Mouse (Mus musculus) liver, embryonic 12.5 days (tissue): ENCODE measurements around the gene Nbeal2. TPM values are rescaled to one million over a fixed set of nuclear protein-coding genes. Genes with fewer than 3 reads are reported as not detected.
A peak's percentile ranks its signal among the peaks of the same experiment; 100 is the strongest.

Source experiments
- ATAC-seq: fragments of 200-750 bp; cut with Nextera tagmentation; 2 replicates; pipeline ENCODE4 v1.8.0; 2017; ENCODE audit warnings: moderate number of reproducible peaks, mild to moderate bottlenecking, moderate library complexity
- H3K27ac ChIP-seq: fragments of 300-500 bp; sonication (generic); 2 replicates; pipeline ENCODE4 v1.5.1; 2016; ENCODE audit warnings: mild to moderate bottlenecking
- H3K27me3 ChIP-seq: fragments of 300-500 bp; sonication (generic); replicated peaks from 2 replicates; pipeline ENCODE4 v1.6.1; 2016; ENCODE audit warnings: mild to moderate bottlenecking, moderate library complexity
- H3K36me3 ChIP-seq: fragments of 300-500 bp; sonication (generic); 2 replicates; pipeline ENCODE4 v1.6.1; 2016; ENCODE audit warnings: mild to moderate bottlenecking, moderate library complexity
- H3K4me1 ChIP-seq: fragments of 300-500 bp; sonication (generic); 2 replicates; pipeline ENCODE4 v1.6.1; 2016
- H3K4me2 ChIP-seq: fragments of 300-500 bp; sonication (generic); 2 replicates; pipeline ENCODE4 v1.6.1; 2016; ENCODE audit warnings: mild to moderate bottlenecking, moderate library complexity
- H3K4me3 ChIP-seq: fragments of 300-500 bp; sonication (generic); 2 replicates; pipeline ENCODE4 v1.5.1; 2016; ENCODE audit warnings: mild to moderate bottlenecking, moderate library complexity
- H3K9ac ChIP-seq: fragments of 300-500 bp; sonication (generic); 2 replicates; pipeline ENCODE4 v1.6.1; 2016; ENCODE audit warnings: mild to moderate bottlenecking, moderate library complexity
- H3K9me3 ChIP-seq: fragments of 300-500 bp; sonication (generic); replicated peaks from 2 replicates; pipeline ENCODE4 v1.6.1; 2016; ENCODE audit warnings: mild to moderate bottlenecking, moderate library complexity
- WGBS: fragments of 180-500 bp; shearing (Covaris S2); methylation state at CpG from one replicate; pipeline ENCODE4 v1.1.7; 2016; ENCODE audit not compliant: insufficient replicate concordance; 5-methylcytosine and 5-hydroxymethylcytosine counted together
- polyA plus RNA-seq: library from polyadenylated mRNA; unstranded; fragments of >200 nt; fragmentation: Nextera tagmentation; extraction: Ambion mirVana; gene quantifications from 2 replicates; pipeline ENCODE4 v1.2.1, GENCODE M21; 2016

Nbeal2 gene
- polyA plus RNA-seq, 1 experiment from 2014 or later: 4.7 TPM

DNA sequence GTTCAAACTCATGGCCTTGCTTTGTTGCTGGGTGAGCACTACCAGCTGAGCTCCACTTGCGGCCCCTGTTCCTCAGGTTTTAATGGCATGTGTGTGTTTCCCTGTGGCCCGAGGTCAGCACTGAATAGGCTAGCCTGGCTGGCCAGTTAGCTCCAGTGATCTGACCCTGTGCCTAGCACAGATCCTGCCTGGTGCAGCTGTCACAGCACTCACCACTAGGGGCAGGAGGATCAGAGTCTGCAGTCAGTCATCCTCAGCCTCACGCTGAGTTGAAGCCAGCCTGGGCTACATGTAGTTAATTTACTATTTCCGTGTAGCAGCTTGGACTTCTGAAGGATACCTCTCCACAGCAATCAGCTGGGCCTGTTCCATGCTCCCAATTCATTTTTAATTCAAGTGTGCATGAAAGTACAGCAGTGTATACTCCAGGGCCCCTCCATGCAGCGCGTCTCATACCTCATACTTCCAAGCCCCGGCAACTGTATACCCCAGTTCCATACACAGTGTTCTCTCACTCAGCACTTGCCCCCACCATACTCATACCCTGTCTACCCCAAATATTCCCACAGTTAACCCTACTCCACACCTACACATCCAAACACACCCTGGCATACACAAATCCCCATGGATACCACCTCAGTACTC, 18.6 kb upstream of the Nbeal2 start:
- 64% methylated on average over 7 of the region's 7 CpGs for WGBS
- no peak for ATAC-seq
- Histone ChIP-seq H3K36me3 (no peaks in the 10 kb centered on the region), H3K27me3 (peaks cover 31% of the 10 kb centered on the region), H3K4me3 (no peak overlapping the region), H3K4me1 (peaks cover 98% of the 10 kb centered on the region), H3K27ac (0 out of 2 replicates have a peak overlapping the region, but pooled peaks have one; percentile 8), H3K9ac (no peak overlapping the region), H3K4me2 (no peak overlapping the region), H3K9me3 (no peaks in the 10 kb centered on the region)

DNA sequence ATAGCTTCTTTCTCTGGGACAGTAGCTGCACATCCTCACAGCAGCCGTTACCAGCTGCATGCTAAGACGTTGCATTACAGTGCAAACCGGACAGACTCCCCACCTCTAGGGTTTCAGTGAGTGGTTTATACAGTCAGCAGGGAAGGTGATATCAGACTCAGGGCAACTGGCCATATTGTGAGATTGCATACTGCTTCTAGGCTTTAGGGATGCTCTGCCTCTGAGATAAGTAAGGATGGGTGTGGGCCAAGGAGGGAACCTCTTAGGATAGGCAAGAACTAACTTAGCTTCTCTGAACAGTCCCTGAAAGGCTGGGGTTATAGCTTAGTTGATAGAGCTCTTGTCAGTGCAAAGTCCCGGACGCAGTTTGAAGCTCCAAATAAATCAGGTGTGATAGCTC, 15.8 kb upstream of the Nbeal2 start:
- Histone ChIP-seq H3K9me3 (no peaks in the 10 kb centered on the region), H3K27me3 (peaks cover 38% of the 10 kb centered on the region), H3K4me2 (peak overlapping the region; percentile 83), H3K4me3 (no peak overlapping the region), H3K4me1 (peaks cover 98% of the 10 kb centered on the region), H3K9ac (no peak overlapping the region), H3K27ac (peak overlapping the region; percentile 46), H3K36me3 (no peaks in the 10 kb centered on the region)
- ATAC-seq: peak; percentile 30
- 48% methylated on average over 5 of the region's 5 CpGs for WGBS

DNA sequence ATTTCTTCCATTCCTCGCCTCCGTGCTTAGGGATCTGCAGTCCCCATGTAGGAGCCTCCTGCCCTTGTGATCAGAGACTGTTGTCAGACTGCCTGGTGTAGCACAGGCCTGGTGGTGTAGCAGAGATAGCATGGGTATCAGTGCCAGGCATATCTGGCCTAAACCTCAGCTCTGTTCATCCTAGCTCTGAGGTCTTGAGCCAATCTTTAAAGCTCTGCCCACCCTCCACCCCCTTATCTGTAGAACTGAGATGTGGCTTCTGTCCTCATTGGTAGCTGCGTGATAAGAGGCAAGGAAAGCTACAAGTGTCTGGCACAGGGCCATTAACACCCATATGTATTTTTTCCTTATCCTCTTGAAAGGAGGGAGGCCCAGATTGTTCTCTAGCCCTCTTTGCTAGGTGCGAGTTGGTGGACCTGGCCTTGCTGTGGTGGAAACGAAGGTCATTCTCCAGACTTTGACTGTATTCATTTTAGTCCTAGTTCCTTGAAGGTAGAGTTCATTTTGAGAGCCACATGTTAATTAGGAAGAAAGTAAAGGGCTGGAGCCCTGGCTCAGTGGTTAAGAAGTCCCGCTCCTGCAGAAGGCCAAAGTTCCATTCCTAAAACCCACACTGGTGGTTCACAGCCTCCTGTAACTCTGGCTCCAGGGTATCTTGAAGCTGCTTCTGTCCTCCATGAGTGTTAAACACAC, 14.8 kb upstream of the Nbeal2 start:
- Histone ChIP-seq H3K4me2 (peak overlapping the region; percentile 83), H3K4me3 (no peak overlapping the region), H3K9me3 (no peaks in the 10 kb centered on the region), H3K36me3 (no peaks in the 10 kb centered on the region), H3K27me3 (peaks cover 37% of the 10 kb centered on the region), H3K27ac (peak overlapping the region; percentile 37; the same call in 1 of the 2 replicates), H3K4me1 (peaks cover 100% of the 10 kb centered on the region), H3K9ac (no peak overlapping the region)
- 25% methylated on average over 6 of the region's 6 CpGs for WGBS
- peak; percentile 89 for ATAC-seq

DNA sequence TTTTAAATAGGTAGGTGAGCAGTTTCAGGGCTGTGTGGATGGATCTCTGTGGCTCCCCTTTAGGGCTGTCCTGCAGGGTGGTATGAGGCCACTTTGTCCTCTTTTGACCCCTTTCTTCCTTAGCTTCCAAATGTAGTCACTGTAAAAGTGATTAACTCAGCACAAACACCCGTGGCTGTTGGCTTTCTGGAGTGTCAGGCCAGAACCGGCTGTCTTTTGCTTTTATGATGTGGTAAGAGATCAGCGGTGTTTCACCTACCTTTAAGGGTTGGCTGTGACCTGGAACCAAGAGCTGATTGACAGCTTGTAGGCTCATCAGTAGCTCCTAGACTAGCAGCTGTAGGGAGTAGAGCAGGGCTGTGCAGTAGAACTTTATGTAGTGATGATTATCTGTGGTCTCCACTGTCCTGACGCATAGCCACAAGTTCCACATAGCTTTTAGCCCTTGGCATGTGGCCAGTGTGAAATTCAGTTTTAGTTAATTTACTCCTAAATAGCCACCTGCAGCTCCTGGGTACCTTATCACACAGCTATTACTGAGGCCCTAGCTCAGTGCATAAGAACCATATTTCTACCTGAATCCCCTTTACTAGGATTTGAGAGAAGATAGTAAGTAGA, 13.4 kb upstream of the Nbeal2 start:
- peak overlapping the region; percentile 37; the same call in 1 of the 2 replicates for H3K9ac ChIP-seq
- H3K9me3 ChIP-seq: no peaks in the 10 kb centered on the region
- no peaks in the 10 kb centered on the region for H3K36me3 ChIP-seq
- no peak overlapping the region for H3K4me3 ChIP-seq
- H3K4me1 ChIP-seq: peaks cover 98% of the 10 kb centered on the region
- H3K27me3 ChIP-seq: peaks cover 25% of the 10 kb centered on the region
- 20% methylated on average over 4 of the region's 4 CpGs for WGBS
- H3K27ac ChIP-seq: no peak overlapping the region
- peak overlapping the region; percentile 83 for H3K4me2 ChIP-seq
- ATAC-seq: no peak

DNA sequence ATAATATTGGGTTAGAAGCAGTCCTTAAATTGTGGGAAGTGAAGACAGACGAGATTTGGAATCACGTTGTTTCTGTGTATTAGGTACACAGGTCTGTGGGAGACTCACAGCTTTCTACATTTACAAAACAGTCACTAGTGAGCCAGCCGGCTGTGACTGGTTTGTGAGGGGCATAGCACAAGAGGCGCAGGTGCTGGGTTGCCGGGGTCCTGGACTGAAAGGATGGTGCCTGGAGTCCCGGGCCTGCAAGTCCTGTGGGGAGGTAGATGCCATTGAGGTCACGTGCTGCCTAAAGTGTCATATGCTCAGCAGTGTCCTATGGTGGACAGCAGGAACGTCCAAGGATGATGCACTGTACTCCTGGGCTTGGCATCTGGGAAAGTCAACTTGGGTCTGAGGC, 12.4 kb upstream of the Nbeal2 start:
- Histone ChIP-seq H3K9ac (peak overlapping the region; percentile 66), H3K4me3 (peak overlapping the region; percentile 45), H3K4me1 (peaks cover 98% of the 10 kb centered on the region), H3K9me3 (no peaks in the 10 kb centered on the region), H3K4me2 (peak overlapping the region; percentile 83), H3K27me3 (peaks cover 25% of the 10 kb centered on the region), H3K27ac (peak overlapping the region; percentile 91), H3K36me3 (no peaks in the 10 kb centered on the region)
- WGBS: 20% methylated on average over 8 of the region's 8 CpGs
- no peak for ATAC-seq

DNA sequence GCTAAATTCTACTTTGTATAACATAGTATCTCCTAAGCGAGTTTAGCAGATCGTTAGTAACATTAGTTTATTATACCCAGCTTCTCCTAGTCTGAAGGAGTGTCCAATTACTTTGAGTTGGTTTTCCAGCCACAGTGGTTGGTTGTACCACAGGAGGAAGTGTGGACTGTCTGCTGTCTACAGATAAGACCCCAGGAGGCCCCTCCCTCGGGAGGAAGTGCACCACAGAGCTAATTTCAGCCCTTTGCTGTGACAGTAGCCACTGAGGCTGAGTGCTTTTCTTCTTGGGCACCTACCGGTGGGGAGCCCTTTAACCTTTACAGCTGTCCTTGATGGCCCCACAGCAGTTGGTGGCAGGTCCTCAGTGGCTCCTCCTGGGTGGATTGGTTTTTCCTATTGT, 12.0 kb upstream of the Nbeal2 start:
- peak; percentile 85 for ATAC-seq
- H3K27ac ChIP-seq: peak overlapping the region; percentile 91
- H3K4me2 ChIP-seq: peak overlapping the region; percentile 83
- no peaks in the 10 kb centered on the region for H3K36me3 ChIP-seq
- H3K27me3 ChIP-seq: peaks cover 20% of the 10 kb centered on the region
- no peaks in the 10 kb centered on the region for H3K9me3 ChIP-seq
- WGBS: 1% methylated on average over 4 of the region's 4 CpGs
- H3K9ac ChIP-seq: peak overlapping the region; percentile 66
- peaks cover 98% of the 10 kb centered on the region for H3K4me1 ChIP-seq
- peak overlapping the region; percentile 45 for H3K4me3 ChIP-seq

DNA sequence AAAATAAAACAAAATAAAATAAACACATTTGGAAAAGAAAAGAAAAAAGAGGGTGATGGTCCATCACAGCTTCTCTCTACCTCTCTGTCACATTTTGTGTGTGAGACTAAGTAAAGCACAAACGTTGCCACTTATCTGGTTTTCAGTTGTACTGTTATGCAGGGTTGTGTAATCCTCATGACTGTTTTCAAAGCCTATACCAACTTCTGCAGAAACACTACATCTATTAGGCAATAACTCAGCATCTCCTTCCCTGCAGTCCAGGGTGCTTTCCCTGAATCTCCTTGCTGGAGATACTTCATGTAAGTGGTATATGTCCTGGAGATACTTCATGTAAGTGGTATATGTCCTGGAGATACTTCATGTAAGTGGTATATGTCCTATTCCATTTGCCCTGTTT, 8.9 kb upstream of the Nbeal2 start:
- H3K27ac ChIP-seq: no peak overlapping the region

DNA sequence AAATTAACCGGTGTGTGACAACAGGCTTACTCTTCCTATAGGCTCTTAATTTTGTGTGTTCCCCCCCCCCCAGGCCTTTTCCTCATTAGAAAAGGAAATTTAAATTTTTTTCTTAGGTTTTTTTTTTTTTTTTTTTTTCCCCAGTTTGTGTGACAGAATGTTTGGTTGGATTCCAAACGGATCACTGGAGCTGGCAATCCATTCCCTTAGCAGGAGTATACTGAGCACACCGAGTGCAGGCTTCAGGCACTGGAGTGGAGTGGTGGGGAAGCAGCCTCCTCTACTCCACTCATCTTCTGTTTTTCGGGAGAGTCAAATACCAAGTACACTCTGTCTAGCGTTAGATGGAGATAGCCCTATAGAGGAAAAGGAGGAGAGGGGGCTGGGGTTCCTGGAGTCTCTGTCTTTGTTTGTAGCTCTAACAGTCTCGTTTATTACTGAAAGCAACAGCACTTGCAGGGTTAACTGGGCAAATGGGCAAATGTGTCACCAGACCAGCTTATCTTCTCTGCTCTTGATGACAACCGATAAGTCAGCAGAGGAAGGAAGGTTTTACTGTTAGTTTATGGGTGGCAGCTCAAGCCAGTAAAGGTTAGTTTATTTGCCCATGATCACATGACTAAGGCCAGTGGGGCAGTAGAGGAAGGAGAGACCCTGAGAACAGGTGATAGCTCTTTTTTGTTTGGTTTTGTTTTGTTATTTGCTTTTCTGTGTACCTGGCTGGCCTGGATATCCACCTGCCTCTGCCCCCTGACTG, 7.1 kb upstream of the Nbeal2 start:
- ATAC-seq: no peak
- H3K9me3 ChIP-seq: no peaks in the 10 kb centered on the region
- no peak overlapping the region for H3K4me3 ChIP-seq
- H3K27me3 ChIP-seq: no peaks in the 10 kb centered on the region
- peak overlapping the region; percentile 66 for H3K27ac ChIP-seq
- peaks cover 88% of the 10 kb centered on the region for H3K4me1 ChIP-seq
- 0 out of 2 replicates have a peak overlapping the region, but pooled peaks have one; percentile 4 for H3K9ac ChIP-seq
- 33% methylated on average over 7 of the region's 7 CpGs for WGBS
- H3K36me3 ChIP-seq: peaks cover 19% of the 10 kb centered on the region
- H3K4me2 ChIP-seq: peak overlapping the region; percentile 28

More for the DNA sequence above, 8.9 kb upstream of the Nbeal2 start:
- WGBS: 19% methylated on average over 1 of the region's 1 CpGs
- H3K36me3 ChIP-seq: peaks cover 19% of the 10 kb centered on the region
- H3K4me2 ChIP-seq: no peak overlapping the region
- H3K4me3 ChIP-seq: no peak overlapping the region
- ATAC-seq: no peak
- H3K9ac ChIP-seq: no peak overlapping the region
- H3K4me1 ChIP-seq: peaks cover 97% of the 10 kb centered on the region
- peaks cover 9% of the 10 kb centered on the region; the same call in 1 of the 2 replicates for H3K27me3 ChIP-seq
- H3K9me3 ChIP-seq: no peaks in the 10 kb centered on the region

DNA sequence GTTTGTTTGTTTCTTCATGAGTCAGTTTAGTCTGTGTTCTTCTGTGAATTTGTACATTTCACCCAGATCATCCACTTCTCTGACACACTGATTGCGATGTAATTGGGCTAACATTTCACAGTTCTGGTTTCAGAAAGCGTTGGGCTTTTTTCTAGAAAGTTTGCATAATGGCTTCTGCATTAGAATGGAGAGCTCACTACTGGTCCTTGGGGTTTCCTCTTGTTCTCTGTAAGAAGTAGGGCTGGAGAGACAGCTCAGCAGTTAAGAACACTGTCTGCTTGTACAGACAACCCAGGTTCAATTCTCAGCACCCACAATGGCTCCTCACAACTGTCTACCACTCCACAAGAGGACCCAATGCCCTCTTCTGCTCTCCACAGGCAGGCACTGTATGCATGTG, 6.2 kb upstream of the Nbeal2 start:
- H3K4me2 ChIP-seq: no peak overlapping the region
- H3K36me3 ChIP-seq: peaks cover 19% of the 10 kb centered on the region
- no peak for ATAC-seq
- H3K27ac ChIP-seq: peak overlapping the region; percentile 66; the same call in 1 of the 2 replicates
- no peak overlapping the region for H3K4me3 ChIP-seq
- peaks cover 88% of the 10 kb centered on the region for H3K4me1 ChIP-seq
- no peaks in the 10 kb centered on the region for H3K27me3 ChIP-seq
- no peaks in the 10 kb centered on the region for H3K9me3 ChIP-seq
- WGBS: 85% methylated on average over 2 of the region's 2 CpGs
- H3K9ac ChIP-seq: no peak overlapping the region

DNA sequence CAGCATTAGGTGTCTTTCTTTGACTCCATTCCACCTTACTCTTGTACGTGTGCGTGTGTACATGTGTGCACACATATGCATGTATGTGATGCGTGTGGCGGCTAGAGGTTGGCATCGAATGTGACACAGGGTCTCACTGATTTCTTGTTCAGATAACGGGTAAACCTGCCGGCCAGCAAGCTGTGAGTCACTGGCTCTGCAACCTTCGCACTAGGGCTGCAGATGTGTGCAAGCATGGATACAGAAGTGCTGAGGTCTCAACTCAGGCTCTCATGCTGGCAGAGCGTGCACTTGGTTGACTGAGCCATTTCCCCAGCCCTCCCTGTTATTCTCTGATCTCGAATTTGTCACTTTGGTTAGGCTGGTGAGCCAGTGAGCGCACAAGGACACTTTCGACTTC, 5.6 kb upstream of the Nbeal2 start:
- ATAC-seq: no peak
- H3K9ac ChIP-seq: no peak overlapping the region
- no peak overlapping the region for H3K4me2 ChIP-seq
- H3K4me3 ChIP-seq: no peak overlapping the region
- no peaks in the 10 kb centered on the region for H3K27me3 ChIP-seq
- H3K4me1 ChIP-seq: peaks cover 88% of the 10 kb centered on the region
- H3K9me3 ChIP-seq: no peaks in the 10 kb centered on the region
- H3K36me3 ChIP-seq: peaks cover 19% of the 10 kb centered on the region
- 73% methylated on average over 12 of the region's 12 CpGs for WGBS
- H3K27ac ChIP-seq: 0 out of 2 replicates have a peak overlapping the region, but pooled peaks have one; percentile 17

DNA sequence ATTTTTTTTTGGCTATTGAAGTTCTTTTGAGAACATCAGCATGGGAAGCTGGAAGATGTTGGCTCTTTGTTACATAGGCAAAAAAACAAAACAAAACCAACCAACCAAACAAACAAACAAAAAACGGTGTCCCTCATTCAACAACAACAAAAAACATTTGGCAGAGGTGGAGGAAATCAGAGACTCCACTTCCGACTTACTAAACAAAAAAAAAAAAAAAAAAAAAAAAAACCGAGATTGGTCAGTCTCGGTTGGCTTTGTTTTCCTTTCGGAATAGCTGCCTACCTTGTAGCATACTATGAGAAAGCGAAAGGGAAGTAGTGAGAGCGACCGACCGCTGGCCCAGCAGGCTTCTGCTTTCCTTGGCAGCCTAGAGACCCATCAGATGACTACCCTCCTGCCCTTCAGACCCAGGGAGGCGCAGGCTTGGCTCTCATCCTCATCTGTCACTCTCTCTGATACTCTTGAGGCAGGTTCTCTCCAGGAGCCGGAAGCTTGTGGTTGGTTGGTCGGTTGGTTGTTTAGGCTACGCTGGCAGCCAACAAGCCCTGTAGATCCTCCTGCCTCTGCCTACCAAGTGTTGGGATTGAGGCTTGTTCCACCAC, 3.6 kb upstream of the Nbeal2 start:
- H3K27me3 ChIP-seq: peaks cover 12% of the 10 kb centered on the region
- H3K9me3 ChIP-seq: no peaks in the 10 kb centered on the region
- H3K4me1 ChIP-seq: peaks cover 86% of the 10 kb centered on the region
- peak overlapping the region; percentile 99 for H3K4me2 ChIP-seq
- peak overlapping the region; percentile 89 for H3K27ac ChIP-seq
- WGBS: 19% methylated on average over 13 of the region's 13 CpGs
- peaks cover 19% of the 10 kb centered on the region for H3K36me3 ChIP-seq
- no peak for ATAC-seq
- H3K9ac ChIP-seq: peak overlapping the region; percentile 88
- peak overlapping the region; percentile 79 for H3K4me3 ChIP-seq
